Mouse (Mus musculus) hindbrain, embryonic 10.5 days (tissue): Measurements from ENCODE around the gene Ttc27. TPM values are rescaled to one million over a fixed set of nuclear protein-coding genes. Genes with fewer than 3 reads are reported as not detected.
A peak's percentile ranks its signal among the peaks of the same experiment; 100 is the strongest.

Experiments used
- DNase-seq: peaks from one replicate; pipeline ENCODE4 v3.0.0-alpha.2; 2017; ENCODE audit warnings: low spot score
- H3K27ac ChIP-seq: fragments of 300-500 bp; sonication (generic); 2 replicates; pipeline ENCODE4 v1.5.1; 2016; ENCODE audit warnings: mild to moderate bottlenecking, moderate library complexity
- H3K27me3 ChIP-seq: fragments of 300-500 bp; sonication (generic); 2 replicates; pipeline ENCODE4 v1.6.1; 2016; ENCODE audit warnings: mild to moderate bottlenecking; ENCODE audit not compliant: poor library complexity, insufficient read depth, severe bottlenecking
- H3K36me3 ChIP-seq: fragments of 300-500 bp; sonication (generic); 2 replicates; pipeline ENCODE4 v1.6.1; 2016; ENCODE audit warnings: mild to moderate bottlenecking, moderate library complexity
- H3K4me1 ChIP-seq: fragments of 300-500 bp; sonication (generic); replicated peaks from 2 replicates; pipeline ENCODE4 v1.6.1; 2016; ENCODE audit warnings: mild to moderate bottlenecking
- H3K4me3 ChIP-seq: fragments of 300-500 bp; sonication (generic); 2 replicates; pipeline ENCODE4 v1.5.1; 2016; ENCODE audit warnings: mild to moderate bottlenecking, moderate library complexity
- H3K9me3 ChIP-seq: fragments of 300-500 bp; sonication (generic); 2 replicates; pipeline ENCODE4 v1.6.1; 2016; ENCODE audit warnings: mild to moderate bottlenecking, moderate library complexity
- WGBS: fragments of 180-500 bp; shearing (Covaris S2); methylation state at CpG from one replicate; pipeline ENCODE4 v1.1.7; 2016; 5-methylcytosine and 5-hydroxymethylcytosine counted together
- polyA plus RNA-seq: library from polyadenylated mRNA; unstranded; fragments of >200 nt; fragmentation: Nextera tagmentation; extraction: Ambion mirVana; gene quantifications from 2 replicates; pipeline ENCODE4 v1.2.1, GENCODE M21; 2016

Gene Ttc27
- polyA plus RNA-seq, 1 experiment from 2014 or later = 20.4 TPM

DNA sequence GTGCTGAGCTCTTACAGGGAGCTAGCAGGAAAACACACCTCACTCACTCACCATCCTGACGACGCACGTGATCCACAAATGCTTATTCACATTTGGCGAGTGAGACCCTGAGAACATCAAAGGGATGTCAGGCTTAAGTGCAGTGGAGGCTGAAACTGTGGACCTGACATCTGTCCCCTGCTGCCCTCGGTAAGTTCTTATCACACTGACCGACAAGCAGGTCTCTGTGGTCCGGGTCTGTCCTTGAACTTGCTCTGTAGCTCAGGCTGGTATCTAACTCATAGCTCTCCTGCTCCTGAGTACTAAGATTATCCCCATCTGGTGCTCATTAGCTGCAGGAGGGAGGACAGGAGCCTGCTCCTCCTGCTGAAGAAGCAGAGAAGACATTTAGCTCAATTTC, 162.2 kb downstream of the Ttc27 start:
- H3K4me1 ChIP-seq = peaks cover 4% of the 10 kb centered on the region; the same call in 1 of the 2 replicates
- 65% methylated on average over 7 of the region's 7 CpGs for WGBS
- no peak overlapping the region for H3K4me3 ChIP-seq
- no peak overlapping the region; the same call in 1 of the 2 replicates for H3K27ac ChIP-seq
- H3K9me3 ChIP-seq = no peaks in the 10 kb centered on the region
- no peaks in the 10 kb centered on the region for H3K27me3 ChIP-seq
- no peak for DNase-seq
- H3K36me3 ChIP-seq = no peaks in the 10 kb centered on the region

DNA sequence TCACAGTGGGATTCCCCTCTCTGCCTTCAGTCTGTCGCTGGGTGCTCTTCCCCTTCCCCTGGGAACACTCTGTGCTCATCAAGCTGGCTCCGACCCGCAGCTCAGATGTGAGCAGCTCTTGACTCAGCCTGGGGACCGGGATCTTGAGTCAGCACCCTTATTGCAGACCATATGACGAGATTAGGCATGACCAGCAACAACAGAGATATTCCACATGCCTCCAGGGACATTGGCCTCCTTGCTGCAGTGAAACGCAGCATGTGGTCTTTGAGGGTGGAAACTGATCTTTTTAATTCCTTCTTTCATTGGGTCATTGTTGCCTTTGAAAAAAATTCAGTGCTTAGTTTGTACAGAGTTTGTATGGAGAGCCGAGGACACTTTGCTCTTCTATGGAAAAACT, 169.5 kb downstream of the Ttc27 start:
- Histone ChIP-seq H3K4me3 (no peak overlapping the region), H3K27ac (no peak overlapping the region), H3K36me3 (no peaks in the 10 kb centered on the region), H3K27me3 (no peaks in the 10 kb centered on the region), H3K9me3 (no peaks in the 10 kb centered on the region), H3K4me1 (0 out of 2 replicates have a peak, but pooled peaks cover 4% of the 10 kb centered on the region)
- DNase-seq = no peak
- 72% methylated on average over 7 of the region's 7 CpGs for WGBS

DNA sequence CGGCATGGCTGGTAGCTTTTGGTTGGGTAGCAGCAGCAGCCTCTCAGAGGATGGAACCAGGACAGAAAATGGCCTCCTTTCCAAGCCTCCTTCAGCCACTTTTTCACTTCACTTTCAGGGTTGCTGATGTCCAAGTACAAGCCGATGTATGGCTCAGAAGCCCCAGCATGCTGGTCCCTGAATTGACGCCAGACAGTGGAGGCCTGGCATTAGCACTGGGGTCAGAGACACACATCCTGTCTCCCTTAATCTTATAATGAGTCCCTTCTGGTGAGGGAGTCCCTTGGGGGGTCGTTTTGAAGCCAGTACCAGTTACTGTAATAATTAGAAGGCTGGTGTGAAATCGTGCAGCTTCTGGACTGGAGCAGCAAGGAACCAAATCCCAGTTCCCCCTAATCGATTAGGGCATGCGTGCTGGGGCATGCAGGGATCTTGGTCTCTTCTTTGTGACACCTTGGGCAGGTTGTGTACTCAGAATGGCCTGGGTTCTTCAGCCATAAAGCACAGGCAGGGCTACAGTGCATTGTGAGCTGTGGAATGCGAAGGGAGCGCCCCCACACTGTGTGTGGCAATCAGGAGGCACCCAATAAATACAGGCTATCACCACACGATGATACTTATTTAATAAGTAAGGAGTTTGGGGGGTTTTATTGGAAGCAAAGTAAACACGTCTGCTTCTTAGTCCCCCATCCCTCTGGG, 171.5 kb downstream of the Ttc27 start:
- no peaks in the 10 kb centered on the region for H3K36me3 ChIP-seq
- no peaks in the 10 kb centered on the region for H3K9me3 ChIP-seq
- no peak overlapping the region for H3K4me3 ChIP-seq
- WGBS = 74% methylated on average over 11 of the region's 11 CpGs
- no peak for DNase-seq
- H3K27me3 ChIP-seq = no peaks in the 10 kb centered on the region
- H3K27ac ChIP-seq = no peak overlapping the region
- 0 out of 2 replicates have a peak, but pooled peaks cover 4% of the 10 kb centered on the region for H3K4me1 ChIP-seq

GRCm38 (mm10) chr17:74889535-74890117, 172.1 kb downstream of the Ttc27 start:
- H3K36me3 ChIP-seq = no peaks in the 10 kb centered on the region
- H3K27me3 ChIP-seq = no peaks in the 10 kb centered on the region
- H3K27ac ChIP-seq = no peak overlapping the region
- H3K4me3 ChIP-seq = no peak overlapping the region
- no peaks in the 10 kb centered on the region for H3K9me3 ChIP-seq
- DNase-seq = no peak
- H3K4me1 ChIP-seq = 0 out of 2 replicates have a peak, but pooled peaks cover 4% of the 10 kb centered on the region
- 87% methylated on average over 11 of the region's 11 CpGs for WGBS

- Histone ChIP-seq H3K9me3 (peaks cover 8% of the 10 kb centered on the region; the same call in 1 of the 2 replicates), H3K4me1 (peaks cover 5% of the 10 kb centered on the region), H3K4me3 (no peak overlapping the region), H3K36me3 (no peaks in the 10 kb centered on the region), H3K27me3 (no peaks in the 10 kb centered on the region), H3K27ac (no peak overlapping the region)
- WGBS = 93% methylated on average over 7 of the region's 7 CpGs
- DNase-seq = peak; percentile 1
These were observed 184.9 kb downstream of the Ttc27 start for GRCm38 (mm10) chr17:74902453-74902852.

DNA sequence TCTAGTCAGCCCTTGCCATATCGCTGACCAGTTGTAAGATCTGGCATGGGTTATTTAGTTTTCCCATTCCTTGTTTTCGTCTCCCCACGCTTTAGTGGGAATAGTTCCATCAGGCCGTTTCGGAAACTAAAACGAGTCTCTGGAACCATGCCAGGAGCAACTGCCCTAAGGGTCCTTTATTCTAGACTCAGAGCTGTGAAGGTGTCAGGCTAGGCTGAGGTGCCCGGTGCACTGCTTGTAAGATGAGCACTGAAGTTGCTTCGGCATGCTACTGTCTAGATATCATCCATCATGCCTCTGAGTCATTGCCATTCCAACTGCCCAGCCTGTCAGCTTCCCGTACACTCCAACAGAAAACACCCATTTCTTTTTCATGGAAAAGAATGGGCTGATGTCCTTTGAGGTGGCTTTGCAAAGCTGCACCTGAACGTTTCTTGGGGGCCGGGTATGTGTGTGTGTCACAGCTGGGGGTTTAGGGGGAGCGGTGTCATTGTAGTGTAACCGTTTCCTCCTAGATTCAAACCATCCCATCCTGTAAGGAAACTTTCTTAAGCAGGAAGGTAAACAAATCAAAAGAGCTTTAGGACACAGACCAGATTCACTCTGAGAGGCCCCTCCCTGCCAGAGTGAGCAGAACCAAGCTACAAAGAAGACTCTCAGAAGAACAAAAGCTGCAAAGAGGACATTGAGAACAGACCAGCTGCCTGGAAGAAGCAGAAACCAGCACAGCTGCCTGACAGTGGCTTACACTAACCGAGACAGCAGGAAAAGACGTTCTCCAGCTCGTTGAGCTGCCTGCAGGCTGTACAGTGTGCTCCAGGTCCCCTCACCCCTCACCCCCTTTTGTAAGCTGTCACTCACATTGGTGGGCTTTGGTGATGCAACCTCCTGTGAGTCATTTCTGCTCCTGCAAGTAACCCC, 186.1 kb downstream of the Ttc27 start:
- no peak overlapping the region for H3K4me3 ChIP-seq
- no peaks in the 10 kb centered on the region for H3K27me3 ChIP-seq
- peaks cover 8% of the 10 kb centered on the region; the same call in 1 of the 2 replicates for H3K9me3 ChIP-seq
- no peaks in the 10 kb centered on the region for H3K36me3 ChIP-seq
- no peak overlapping the region for H3K27ac ChIP-seq
- peak; percentile 2 for DNase-seq
- 78% methylated on average over 16 of the region's 16 CpGs for WGBS
- H3K4me1 ChIP-seq = peaks cover 5% of the 10 kb centered on the region

DNA sequence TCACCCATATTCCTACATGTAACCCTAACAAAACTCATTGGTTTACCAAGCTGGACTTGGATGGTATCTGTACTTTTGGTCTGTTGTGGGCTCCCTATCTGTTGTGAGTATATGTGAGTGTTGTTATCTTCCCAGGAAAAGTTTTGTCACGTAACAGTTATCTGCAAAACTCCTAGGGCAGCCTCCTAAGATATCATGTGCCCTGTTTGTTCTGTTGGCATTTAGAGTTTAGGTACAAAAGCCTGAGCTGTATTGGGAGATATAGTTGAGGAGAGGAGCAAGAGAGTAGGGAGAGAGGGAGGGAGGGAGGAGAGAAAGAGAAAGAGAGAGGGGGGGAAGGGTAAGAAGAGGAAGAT, 186.8 kb downstream of the Ttc27 start:
- Histone ChIP-seq H3K4me1 (peaks cover 5% of the 10 kb centered on the region), H3K9me3 (peaks cover 8% of the 10 kb centered on the region; the same call in 1 of the 2 replicates), H3K4me3 (no peak overlapping the region), H3K27me3 (no peaks in the 10 kb centered on the region), H3K27ac (no peak overlapping the region), H3K36me3 (no peaks in the 10 kb centered on the region)
- WGBS = 85% methylated on average over 1 of the region's 1 CpGs
- no peak for DNase-seq

DNA sequence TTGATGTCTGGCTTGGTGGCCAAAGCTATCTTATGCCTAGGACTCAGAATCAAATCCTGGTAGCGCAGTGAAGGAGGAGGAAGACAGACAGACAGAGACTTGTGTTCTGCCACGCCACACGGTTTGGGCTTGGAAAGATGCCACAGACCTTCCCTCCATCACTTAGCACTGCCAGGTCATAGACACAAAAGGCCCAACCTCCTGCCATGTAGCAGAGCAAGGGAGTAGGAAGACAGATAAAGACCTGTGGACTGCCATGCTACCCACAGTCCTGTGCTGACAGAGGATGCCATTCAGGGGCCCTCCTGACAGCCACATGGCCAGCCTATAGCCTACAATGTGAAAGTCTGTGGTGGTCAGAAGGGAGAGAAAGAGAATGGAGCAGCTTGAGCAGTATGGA, 187.4 kb downstream of the Ttc27 start:
- Histone ChIP-seq H3K36me3 (no peaks in the 10 kb centered on the region), H3K27ac (no peak overlapping the region), H3K4me1 (peaks cover 5% of the 10 kb centered on the region), H3K4me3 (no peak overlapping the region), H3K9me3 (peaks cover 8% of the 10 kb centered on the region; the same call in 1 of the 2 replicates), H3K27me3 (no peaks in the 10 kb centered on the region)
- WGBS = 97% methylated on average over 3 of the region's 3 CpGs
- DNase-seq = no peak

- Histone ChIP-seq H3K27ac (no peak overlapping the region), H3K4me1 (no peaks in the 10 kb centered on the region), H3K9me3 (peaks cover 15% of the 10 kb centered on the region; the same call in 1 of the 2 replicates), H3K27me3 (no peaks in the 10 kb centered on the region), H3K36me3 (no peaks in the 10 kb centered on the region), H3K4me3 (no peak overlapping the region)
- WGBS = 88% methylated on average over 2 of the region's 2 CpGs
- DNase-seq = no peak
These were observed 195.5 kb downstream of the Ttc27 start for GRCm38 (mm10) chr17:74912995-74913394.

Other genes starting within 250 kb of the Ttc27 start
- gene Yipf4, start 228.2 kb upstream of the Ttc27 start, polyA plus RNA-seq = 35.5 and 37.2 TPM in 2 replicates
- gene Birc6, start 189.4 kb upstream of the Ttc27 start, polyA plus RNA-seq = 78.8 and 80.4 TPM in 2 replicates